Mouse (Mus musculus) forebrain, embryonic 11.5 days (tissue): ENCODE measurements at regions not wholly inside any gene's neighbourhood (a gene's known extent, or its start where the extent isn't known, plus 50 kb on each side); places are given as distances from the start of the nearest gene placed in this dataset.

Experiments
- ATAC-seq: fragments of 200-750 bp; cut with Nextera tagmentation; replicated peaks from 2 replicates; pipeline ENCODE4 v1.8.0; 2017; ENCODE audit warnings: moderate TSS enrichment; ENCODE audit not compliant: low FRiP score
- DNase-seq: peaks from one replicate; pipeline ENCODE4 v3.0.0-alpha.2; 2017; ENCODE audit warnings: low spot score
- H3K27ac ChIP-seq: fragments of 300-500 bp; sonication (generic); 2 replicates; pipeline ENCODE4 v1.5.1; 2014; ENCODE audit warnings: low read depth, low read length
- H3K27me3 ChIP-seq: fragments of 300-500 bp; sonication (generic); 2 replicates; pipeline ENCODE4 v1.6.1; 2014; ENCODE audit warnings: mild to moderate bottlenecking, low read length, mixed read lengths; ENCODE audit not compliant: control insufficient read depth, insufficient read depth
- H3K36me3 ChIP-seq: fragments of 300-500 bp; sonication (generic); 2 replicates; pipeline ENCODE4 v1.6.1; 2014; ENCODE audit warnings: mild to moderate bottlenecking, low read length, moderate library complexity, mixed read lengths; ENCODE audit not compliant: control insufficient read depth, insufficient read depth
- H3K4me1 ChIP-seq: fragments of 300-500 bp; sonication (generic); replicated peaks from 2 replicates; pipeline ENCODE4 v1.6.1; 2014; ENCODE audit warnings: low read length, mixed read lengths; ENCODE audit not compliant: control insufficient read depth, insufficient read depth
- H3K4me2 ChIP-seq: fragments of 300-500 bp; sonication (generic); 2 replicates; pipeline ENCODE4 v1.6.1; 2014; ENCODE audit warnings: low read depth, mild to moderate bottlenecking, low read length, moderate library complexity, mixed read lengths; ENCODE audit not compliant: severe bottlenecking
- H3K4me3 ChIP-seq: fragments of 300-500 bp; sonication (generic); 2 replicates; pipeline ENCODE4 v1.5.1; 2014; ENCODE audit warnings: low read depth, low read length
- H3K9ac ChIP-seq: fragments of 300-500 bp; sonication (generic); 2 replicates; pipeline ENCODE4 v1.6.1; 2014; ENCODE audit warnings: low read length
- H3K9me3 ChIP-seq: fragments of 300-500 bp; sonication (generic); 2 replicates; pipeline ENCODE4 v1.6.1; 2016; ENCODE audit warnings: low read length, mixed read lengths; ENCODE audit not compliant: control insufficient read depth
- WGBS: fragments of 180-500 bp; shearing (Covaris S2); extraction: QIAGEN DNeasy Blood & Tissue Kit; methylation state at CpG from one replicate; pipeline ENCODE4 v1.1.7; 2014; 5-methylcytosine and 5-hydroxymethylcytosine counted together

- H3K4me1 ChIP-seq = no peaks in the 10 kb centered on the region
- no peak overlapping the region for H3K4me2 ChIP-seq
- DNase-seq (no peak), ATAC-seq (no peak)
- no peaks in the 10 kb centered on the region for H3K27me3 ChIP-seq
- no peak overlapping the region for H3K4me3 ChIP-seq
- no peak overlapping the region for H3K9ac ChIP-seq
- WGBS = 78% methylated on average over 3 of the region's 3 CpGs
- H3K36me3 ChIP-seq = no peaks in the 10 kb centered on the region
- no peak overlapping the region for H3K27ac ChIP-seq
- H3K9me3 ChIP-seq = no peaks in the 10 kb centered on the region
Observed at GRCm38 (mm10) chr6:81487006-81487405, 436.5 kb upstream of the Gcfc2 start.

DNA sequence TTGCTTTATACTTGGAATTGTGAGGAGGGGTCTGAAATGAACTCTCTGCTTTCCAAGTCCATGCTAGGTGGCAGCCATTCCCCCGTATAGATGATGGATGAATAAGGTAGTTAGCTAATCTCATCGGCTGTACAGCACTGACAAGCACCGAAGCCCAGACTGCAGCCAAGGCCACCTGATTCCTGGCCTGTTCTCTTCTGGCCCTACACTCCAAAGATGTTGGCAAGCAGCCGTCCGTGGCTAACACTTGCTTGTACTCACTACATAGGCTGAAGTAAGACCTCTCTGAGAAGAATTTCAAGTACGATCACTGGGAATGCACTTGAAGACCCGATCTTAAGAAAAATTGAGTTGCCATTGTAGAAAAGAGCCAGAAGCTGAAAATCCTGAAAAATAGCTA, 427.2 kb upstream of the Gcfc2 start:
- Histone ChIP-seq H3K27ac (no peak overlapping the region), H3K36me3 (no peaks in the 10 kb centered on the region), H3K27me3 (no peaks in the 10 kb centered on the region), H3K4me2 (no peak overlapping the region), H3K9ac (no peak overlapping the region), H3K9me3 (no peaks in the 10 kb centered on the region), H3K4me1 (no peaks in the 10 kb centered on the region), H3K4me3 (no peak overlapping the region)
- no peak for DNase-seq
- ATAC-seq = no peak
- WGBS = 90% methylated on average over 7 of the region's 7 CpGs

DNA sequence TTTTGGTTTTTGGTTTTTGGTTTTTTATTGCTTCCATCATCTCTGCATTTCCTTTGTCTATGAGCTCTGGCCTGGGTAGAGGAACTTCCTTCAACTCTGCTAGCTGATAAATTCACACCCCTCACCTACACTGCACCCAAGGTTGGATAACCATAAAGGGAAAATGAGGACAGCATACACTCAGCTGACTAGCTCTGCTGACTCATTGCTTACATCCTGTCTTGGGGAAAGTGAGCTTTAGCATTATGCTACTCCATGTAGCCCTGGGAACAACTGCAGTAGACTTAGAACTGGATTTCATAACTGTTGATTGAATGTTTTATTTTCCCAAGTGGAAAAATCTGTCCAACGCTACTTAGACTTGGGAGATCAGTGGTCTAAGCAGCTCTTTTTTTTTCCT, 406.3 kb upstream of the Gcfc2 start:
- Histone ChIP-seq H3K27ac (no peak overlapping the region), H3K36me3 (no peaks in the 10 kb centered on the region), H3K4me1 (no peaks in the 10 kb centered on the region), H3K27me3 (no peaks in the 10 kb centered on the region), H3K4me3 (no peak overlapping the region), H3K9ac (no peak overlapping the region), H3K4me2 (no peak overlapping the region), H3K9me3 (no peaks in the 10 kb centered on the region)
- no peak for ATAC-seq
- 97% methylated on average over 1 of the region's 1 CpGs for WGBS
- DNase-seq = no peak

GRCm38 (mm10) chr6:81562260-81562659, 361.2 kb upstream of the Gcfc2 start:
- H3K4me3 ChIP-seq = no peak overlapping the region
- no peaks in the 10 kb centered on the region for H3K36me3 ChIP-seq
- 77% methylated on average over 2 of the region's 2 CpGs for WGBS
- no peaks in the 10 kb centered on the region for H3K9me3 ChIP-seq
- H3K4me1 ChIP-seq = no peaks in the 10 kb centered on the region
- H3K9ac ChIP-seq = no peak overlapping the region
- H3K27ac ChIP-seq = no peak overlapping the region
- H3K4me2 ChIP-seq = no peak overlapping the region
- ATAC-seq = no peak
- no peaks in the 10 kb centered on the region for H3K27me3 ChIP-seq
- no peak for DNase-seq

GRCm38 (mm10) chr6:81563192-81563591, 360.3 kb upstream of the Gcfc2 start:
- Histone ChIP-seq H3K36me3 (no peaks in the 10 kb centered on the region), H3K9me3 (no peaks in the 10 kb centered on the region), H3K27me3 (no peaks in the 10 kb centered on the region), H3K4me1 (no peaks in the 10 kb centered on the region), H3K4me2 (no peak overlapping the region), H3K4me3 (no peak overlapping the region), H3K27ac (no peak overlapping the region), H3K9ac (no peak overlapping the region)
- ATAC-seq (no peak), DNase-seq (no peak)
- 91% methylated on average over 2 of the region's 2 CpGs for WGBS

GRCm38 (mm10) chr6:81564295-81564694, 359.2 kb upstream of the Gcfc2 start:
- DNase-seq (no peak), ATAC-seq (no peak)
- no peak overlapping the region for H3K4me3 ChIP-seq
- no peak overlapping the region for H3K4me2 ChIP-seq
- H3K27ac ChIP-seq = no peak overlapping the region
- no peaks in the 10 kb centered on the region for H3K9me3 ChIP-seq
- H3K4me1 ChIP-seq = no peaks in the 10 kb centered on the region
- no peak overlapping the region for H3K9ac ChIP-seq
- 100% methylated on average over 1 of the region's 1 CpGs for WGBS
- H3K36me3 ChIP-seq = no peaks in the 10 kb centered on the region
- no peaks in the 10 kb centered on the region for H3K27me3 ChIP-seq

DNA sequence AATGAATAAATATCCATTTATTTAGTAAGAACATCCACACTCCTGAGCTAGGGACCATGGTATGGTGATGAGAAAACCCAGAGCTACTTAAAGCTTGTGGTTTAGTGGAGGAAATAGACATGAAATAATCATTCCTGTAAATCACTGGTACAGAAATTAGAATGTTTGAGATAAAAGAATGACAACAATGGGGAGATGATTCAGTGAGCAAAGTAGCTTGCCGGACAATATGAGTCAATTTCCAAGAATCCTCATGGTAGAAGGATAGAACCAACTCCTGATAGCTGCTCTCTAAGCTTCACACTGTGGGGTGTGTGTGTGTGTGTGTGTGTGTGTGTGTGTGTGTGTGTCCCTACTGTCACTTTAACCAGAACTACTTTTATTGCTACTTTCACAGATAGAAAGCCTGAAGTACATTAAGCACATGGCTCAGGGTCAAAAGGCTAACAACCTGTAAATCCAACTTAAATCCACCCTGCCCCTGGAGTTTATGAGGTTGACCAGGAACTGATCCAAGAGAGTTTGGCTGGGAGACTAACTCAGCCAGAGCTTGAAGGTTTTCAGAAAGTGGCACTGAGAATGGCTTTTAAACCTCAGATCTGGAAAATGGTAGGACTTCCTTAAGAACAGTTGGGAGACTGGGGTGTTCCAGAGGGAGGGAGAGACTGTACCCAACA, 336.9 kb upstream of the Gcfc2 start:
- Histone ChIP-seq H3K4me3 (no peak overlapping the region), H3K4me1 (no peaks in the 10 kb centered on the region), H3K4me2 (no peak overlapping the region), H3K9ac (no peak overlapping the region), H3K9me3 (no peaks in the 10 kb centered on the region), H3K27me3 (no peaks in the 10 kb centered on the region), H3K27ac (no peak overlapping the region), H3K36me3 (no peaks in the 10 kb centered on the region)
- 100% methylated on average over 1 of the region's 1 CpGs for WGBS
- ATAC-seq (no peak), DNase-seq (no peak)

DNA sequence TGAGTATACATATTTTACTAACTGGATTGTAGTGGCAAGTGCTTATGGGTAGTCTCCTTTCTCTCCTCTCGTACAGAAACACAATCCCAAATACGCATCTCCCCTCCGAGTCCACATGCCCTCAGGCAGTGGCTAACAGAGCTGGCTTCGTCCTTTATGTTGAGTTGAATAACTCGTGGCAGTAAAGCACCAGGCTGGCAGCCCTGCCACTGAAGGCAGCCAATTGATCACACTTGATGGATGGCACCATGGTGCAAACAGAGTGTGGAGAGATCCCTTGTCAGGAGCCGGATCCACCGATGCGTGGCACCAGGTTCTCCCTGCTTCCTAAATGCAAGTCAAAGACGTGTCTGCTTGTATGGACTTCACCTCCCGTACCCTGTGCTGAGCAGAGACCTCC, 333.7 kb upstream of the Gcfc2 start:
- Histone ChIP-seq H3K4me2 (no peak overlapping the region), H3K9me3 (no peaks in the 10 kb centered on the region), H3K36me3 (no peaks in the 10 kb centered on the region), H3K9ac (no peak overlapping the region), H3K27me3 (no peaks in the 10 kb centered on the region), H3K4me3 (no peak overlapping the region), H3K27ac (no peak overlapping the region), H3K4me1 (no peaks in the 10 kb centered on the region)
- DNase-seq (no peak), ATAC-seq (no peak)
- WGBS = 73% methylated on average over 10 of the region's 10 CpGs

DNA sequence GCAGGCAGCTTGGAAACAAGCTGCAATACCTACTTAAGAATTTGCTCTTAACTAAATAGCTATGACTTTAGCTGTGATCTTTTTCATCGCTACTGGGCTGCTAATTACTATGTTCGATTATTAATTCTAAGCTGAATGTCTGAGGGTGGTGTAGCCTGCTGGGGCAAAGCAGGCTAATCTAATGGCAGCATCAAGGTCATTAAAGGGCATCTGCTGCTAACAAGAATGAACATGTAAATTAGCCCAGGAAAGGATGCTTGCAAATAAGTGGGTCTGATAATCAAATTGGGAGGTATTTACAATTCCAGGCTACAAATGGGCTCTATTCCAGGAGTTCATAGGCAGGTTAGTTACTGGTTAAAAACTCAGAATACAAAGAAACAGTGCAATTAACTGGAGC, 327.5 kb upstream of the Gcfc2 start:
- H3K36me3 ChIP-seq = no peaks in the 10 kb centered on the region
- H3K4me2 ChIP-seq = no peak overlapping the region
- H3K27me3 ChIP-seq = no peaks in the 10 kb centered on the region
- ATAC-seq = peak; percentile 66
- WGBS = 34% methylated on average over 2 of the region's 2 CpGs
- DNase-seq = no peak
- no peaks in the 10 kb centered on the region for H3K9me3 ChIP-seq
- no peak overlapping the region for H3K4me3 ChIP-seq
- no peak overlapping the region for H3K9ac ChIP-seq
- no peaks in the 10 kb centered on the region; the same call in 1 of the 2 replicates for H3K4me1 ChIP-seq
- no peak overlapping the region for H3K27ac ChIP-seq
